Mouse (Mus musculus): Measurements from ENCODE around the gene Cdk14. TPM values are rescaled to one million over a fixed set of nuclear protein-coding genes. Genes with fewer than 3 reads are reported as not detected.

Gene Cdk14
- polyA plus RNA-seq, 1 experiment from 2014 or later, result 22.7 TPM

DNA sequence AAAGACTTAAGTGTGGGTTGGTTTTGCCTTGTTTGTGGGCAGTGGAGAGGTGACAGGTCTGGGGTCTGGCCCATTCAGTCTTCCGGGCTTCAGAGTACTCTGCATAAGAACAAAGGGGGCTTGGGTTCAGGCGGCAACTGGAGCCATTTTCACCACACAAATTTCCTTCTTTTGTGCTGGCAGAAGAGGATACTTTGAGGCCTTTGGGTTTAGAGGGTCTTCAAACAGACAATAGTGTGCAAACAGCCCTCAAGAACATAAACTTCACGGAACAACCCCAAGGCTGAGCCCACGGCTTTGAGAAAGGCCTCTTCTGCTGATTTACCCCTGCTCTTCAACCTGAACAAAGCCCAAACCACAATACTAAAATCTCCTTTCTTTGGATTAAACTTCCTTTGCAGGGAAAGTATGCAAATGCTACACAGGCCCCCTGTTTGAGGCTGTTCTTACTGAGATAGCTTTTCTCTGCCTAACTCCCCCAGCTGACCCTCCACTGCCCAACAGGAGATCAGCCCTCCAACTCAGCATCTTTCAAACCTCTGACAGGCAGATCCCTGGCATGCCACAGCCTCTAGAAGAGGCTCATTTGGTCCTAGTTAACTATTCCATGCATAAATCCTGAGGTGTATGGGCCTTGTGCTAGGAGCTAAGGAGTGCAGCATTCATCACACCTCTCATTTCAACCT lies 549.9 kb downstream of the Cdk14 start:
- H3K27ac ChIP-seq (replicated peaks; ENCODE audit: low read depth, low read length), result no peak overlapping the region
- WGBS, result 70% methylated on average over 4 of the region's 4 CpGs
- H3K9me3 ChIP-seq (ENCODE audit: control insufficient read depth, low read length), result no peaks in the 10 kb centered on the region
- H3K4me2 ChIP-seq (ENCODE audit: low read depth, severe bottlenecking), result no peak overlapping the region
- no peak overlapping the region for H3K4me3 ChIP-seq (ENCODE audit: low read depth, low read length)
- no peaks in the 10 kb centered on the region for H3K36me3 ChIP-seq (ENCODE audit: control insufficient read depth, insufficient read depth, low read length)
- H3K9ac ChIP-seq (ENCODE audit: low read length), result no peak overlapping the region
- no peaks in the 10 kb centered on the region for H3K27me3 ChIP-seq (ENCODE audit: control insufficient read depth, insufficient read depth, low read length)
- no peak for DNase-seq (ENCODE audit: low spot score)
- ATAC-seq (ENCODE audit: insufficient number of reproducible peaks, low FRiP score, low TSS enrichment, low read depth), result no peak
- H3K4me1 ChIP-seq (ENCODE audit: control insufficient read depth, insufficient read depth, low read length), result no peaks in the 10 kb centered on the region; the same call in 1 of the 2 replicates

DNA sequence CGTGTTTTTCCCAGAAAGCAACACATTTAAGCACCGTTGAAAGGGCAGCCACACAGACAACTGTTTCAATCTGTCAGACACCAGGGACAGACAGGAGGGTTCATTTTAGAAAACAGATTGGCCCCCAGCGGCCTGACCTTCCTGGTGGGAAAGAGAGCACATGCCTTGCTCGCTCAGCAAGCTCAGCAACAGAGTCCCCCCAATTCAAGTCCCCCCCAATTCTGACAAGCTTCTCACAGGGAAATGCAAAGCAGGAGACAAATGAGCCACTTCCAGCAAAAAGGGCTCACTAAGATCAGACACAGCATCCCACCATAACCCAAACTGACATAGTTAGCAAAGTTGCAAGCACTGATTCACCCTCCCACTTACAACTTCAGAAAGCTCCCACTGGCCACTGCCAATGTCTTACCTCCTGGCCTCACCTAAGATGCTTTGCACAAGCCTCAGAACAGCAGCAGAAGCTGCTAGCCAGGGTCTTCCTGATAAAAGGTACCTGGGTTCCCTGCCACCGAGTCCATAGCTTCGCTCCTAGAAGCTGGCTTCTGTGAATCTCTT lies 551.5 kb downstream of the Cdk14 start:
- WGBS, result 63% methylated on average over 6 of the region's 6 CpGs
- no peak overlapping the region for H3K4me3 ChIP-seq (ENCODE audit: low read depth, low read length)
- no peaks in the 10 kb centered on the region for H3K9me3 ChIP-seq (ENCODE audit: control insufficient read depth, low read length)
- no peaks in the 10 kb centered on the region for H3K27me3 ChIP-seq (ENCODE audit: control insufficient read depth, insufficient read depth, low read length)
- H3K27ac ChIP-seq (replicated peaks; ENCODE audit: low read depth, low read length), result no peak overlapping the region
- no peaks in the 10 kb centered on the region; the same call in 1 of the 2 replicates for H3K4me1 ChIP-seq (ENCODE audit: control insufficient read depth, insufficient read depth, low read length)
- ATAC-seq (ENCODE audit: insufficient number of reproducible peaks, low FRiP score, low TSS enrichment, low read depth), result no peak
- H3K36me3 ChIP-seq (ENCODE audit: control insufficient read depth, insufficient read depth, low read length), result no peaks in the 10 kb centered on the region
- H3K9ac ChIP-seq (ENCODE audit: low read length), result no peak overlapping the region
- no peak for DNase-seq (ENCODE audit: low spot score)
- no peak overlapping the region for H3K4me2 ChIP-seq (ENCODE audit: low read depth, severe bottlenecking)

- WGBS, result 84% methylated on average over 6 of the region's 6 CpGs
- no peak overlapping the region for H3K9ac ChIP-seq (ENCODE audit: low read length)
- H3K27ac ChIP-seq (replicated peaks; ENCODE audit: low read depth, low read length), result no peak overlapping the region
- H3K27me3 ChIP-seq (ENCODE audit: control insufficient read depth, insufficient read depth, low read length), result no peaks in the 10 kb centered on the region
- no peaks in the 10 kb centered on the region for H3K9me3 ChIP-seq (ENCODE audit: control insufficient read depth, low read length)
- no peaks in the 10 kb centered on the region; the same call in 1 of the 2 replicates for H3K4me1 ChIP-seq (ENCODE audit: control insufficient read depth, insufficient read depth, low read length)
- no peak overlapping the region for H3K4me2 ChIP-seq (ENCODE audit: low read depth, severe bottlenecking)
- DNase-seq (ENCODE audit: low spot score), result no peak
- no peaks in the 10 kb centered on the region for H3K36me3 ChIP-seq (ENCODE audit: control insufficient read depth, insufficient read depth, low read length)
- no peak for ATAC-seq (ENCODE audit: insufficient number of reproducible peaks, low FRiP score, low TSS enrichment, low read depth)
- H3K4me3 ChIP-seq (ENCODE audit: low read depth, low read length), result no peak overlapping the region
Observed at GRCm38 (mm10) chr5:4867849-4868562, 552.1 kb downstream of the Cdk14 start.

GRCm38 (mm10) chr5:4866945-4867344 lies 553.2 kb downstream of the Cdk14 start:
- no peak for ATAC-seq (ENCODE audit: insufficient number of reproducible peaks, low FRiP score, low TSS enrichment, low read depth)
- no peaks in the 10 kb centered on the region for H3K27me3 ChIP-seq (ENCODE audit: control insufficient read depth, insufficient read depth, low read length)
- H3K27ac ChIP-seq (replicated peaks; ENCODE audit: low read depth, low read length), result no peak overlapping the region
- no peak overlapping the region for H3K9ac ChIP-seq (ENCODE audit: low read length)
- no peaks in the 10 kb centered on the region for H3K9me3 ChIP-seq (ENCODE audit: control insufficient read depth, low read length)
- no peaks in the 10 kb centered on the region; the same call in none of the 2 replicates for H3K4me1 ChIP-seq (ENCODE audit: control insufficient read depth, insufficient read depth, low read length)
- no peak overlapping the region for H3K4me3 ChIP-seq (ENCODE audit: low read depth, low read length)
- no peak overlapping the region for H3K4me2 ChIP-seq (ENCODE audit: low read depth, severe bottlenecking)
- 89% methylated on average over 8 of the region's 8 CpGs for WGBS
- no peaks in the 10 kb centered on the region for H3K36me3 ChIP-seq (ENCODE audit: control insufficient read depth, insufficient read depth, low read length)
- DNase-seq (ENCODE audit: low spot score), result no peak

DNA sequence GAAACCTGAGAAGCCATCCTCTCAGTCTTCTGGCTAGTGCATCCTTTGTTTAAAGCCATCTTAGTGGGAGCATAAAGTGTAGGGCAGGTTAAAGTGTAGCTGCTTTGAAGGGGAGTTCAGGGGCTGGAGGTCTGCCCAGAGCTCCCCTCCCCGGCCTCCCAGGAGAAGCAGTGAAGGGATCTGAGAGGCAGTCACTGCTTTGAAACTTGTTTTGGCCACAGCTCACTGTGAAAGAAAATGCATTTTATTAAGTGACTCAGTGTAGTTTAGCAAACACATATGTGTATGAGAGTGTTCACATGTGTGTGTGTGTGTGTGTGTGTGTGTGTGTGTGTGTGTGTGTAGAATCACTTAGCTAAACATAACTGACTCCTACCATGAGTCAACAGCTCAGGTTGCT lies 554.0 kb downstream of the Cdk14 start:
- no peak for DNase-seq (ENCODE audit: low spot score)
- Histone ChIP-seq H3K4me2 (ENCODE audit: low read depth, severe bottlenecking) (no peak overlapping the region), H3K4me1 (ENCODE audit: control insufficient read depth, insufficient read depth, low read length) (no peaks in the 10 kb centered on the region; the same call in none of the 2 replicates), H3K27me3 (ENCODE audit: control insufficient read depth, insufficient read depth, low read length) (no peaks in the 10 kb centered on the region), H3K4me3 (ENCODE audit: low read depth, low read length) (no peak overlapping the region), H3K9ac (ENCODE audit: low read length) (no peak overlapping the region), H3K9me3 (ENCODE audit: control insufficient read depth, low read length) (no peaks in the 10 kb centered on the region), H3K36me3 (ENCODE audit: control insufficient read depth, insufficient read depth, low read length) (no peaks in the 10 kb centered on the region), H3K27ac (replicated peaks; ENCODE audit: low read depth, low read length) (no peak overlapping the region)
- no peak for ATAC-seq (ENCODE audit: insufficient number of reproducible peaks, low FRiP score, low TSS enrichment, low read depth)
- 60% methylated on average over 1 of the region's 1 CpGs for WGBS

GRCm38 (mm10) chr5:4861592-4861991 lies 558.5 kb downstream of the Cdk14 start:
- Histone ChIP-seq H3K4me1 (ENCODE audit: control insufficient read depth, insufficient read depth, low read length) (peaks cover 3% of the 10 kb centered on the region), H3K9ac (ENCODE audit: low read length) (no peak overlapping the region), H3K4me2 (ENCODE audit: low read depth, severe bottlenecking) (no peak overlapping the region), H3K9me3 (ENCODE audit: control insufficient read depth, low read length) (no peaks in the 10 kb centered on the region), H3K36me3 (ENCODE audit: control insufficient read depth, insufficient read depth, low read length) (no peaks in the 10 kb centered on the region), H3K27me3 (ENCODE audit: control insufficient read depth, insufficient read depth, low read length) (no peaks in the 10 kb centered on the region), H3K27ac (replicated peaks; ENCODE audit: low read depth, low read length) (no peak overlapping the region), H3K4me3 (ENCODE audit: low read depth, low read length) (no peak overlapping the region)
- WGBS, result 91% methylated on average over 9 of the region's 9 CpGs
- ATAC-seq (ENCODE audit: insufficient number of reproducible peaks, low FRiP score, low TSS enrichment, low read depth) (no peak), DNase-seq (ENCODE audit: low spot score) (no peak)

GRCm38 (mm10) chr5:4861141-4861540 lies 559.0 kb downstream of the Cdk14 start:
- Histone ChIP-seq H3K9me3 (ENCODE audit: control insufficient read depth, low read length) (no peaks in the 10 kb centered on the region), H3K4me2 (ENCODE audit: low read depth, severe bottlenecking) (no peak overlapping the region), H3K36me3 (ENCODE audit: control insufficient read depth, insufficient read depth, low read length) (no peaks in the 10 kb centered on the region), H3K27ac (replicated peaks; ENCODE audit: low read depth, low read length) (no peak overlapping the region), H3K4me3 (ENCODE audit: low read depth, low read length) (no peak overlapping the region), H3K4me1 (ENCODE audit: control insufficient read depth, insufficient read depth, low read length) (peaks cover 3% of the 10 kb centered on the region), H3K9ac (ENCODE audit: low read length) (no peak overlapping the region), H3K27me3 (ENCODE audit: control insufficient read depth, insufficient read depth, low read length) (no peaks in the 10 kb centered on the region)
- no peak for ATAC-seq (ENCODE audit: insufficient number of reproducible peaks, low FRiP score, low TSS enrichment, low read depth)
- DNase-seq (ENCODE audit: low spot score), result no peak
- 47% methylated on average over 2 of the region's 2 CpGs for WGBS

GRCm38 (mm10) chr5:4858032-4858641 lies 562.0 kb downstream of the Cdk14 start:
- Histone ChIP-seq H3K36me3 (ENCODE audit: control insufficient read depth, insufficient read depth, low read length) (no peaks in the 10 kb centered on the region), H3K9ac (ENCODE audit: low read length) (no peak overlapping the region), H3K4me1 (ENCODE audit: control insufficient read depth, insufficient read depth, low read length) (peaks cover 3% of the 10 kb centered on the region), H3K27me3 (ENCODE audit: control insufficient read depth, insufficient read depth, low read length) (no peaks in the 10 kb centered on the region), H3K9me3 (ENCODE audit: control insufficient read depth, low read length) (no peaks in the 10 kb centered on the region), H3K4me3 (ENCODE audit: low read depth, low read length) (no peak overlapping the region), H3K4me2 (ENCODE audit: low read depth, severe bottlenecking) (no peak overlapping the region), H3K27ac (replicated peaks; ENCODE audit: low read depth, low read length) (no peak overlapping the region)
- DNase-seq (ENCODE audit: low spot score), result no peak
- WGBS, result 33% methylated on average over 5 of the region's 5 CpGs
- 0 out of 2 replicates have a peak, but pooled peaks have one; percentile 62 for ATAC-seq (ENCODE audit: insufficient number of reproducible peaks, low FRiP score, low TSS enrichment, low read depth)

All from limb, embryonic 11.5 days (tissue).